Mouse (Mus musculus) heart, postnatal 10 days (tissue): ENCODE measurements around the gene Mast2. TPM values are rescaled to one million over a fixed set of nuclear protein-coding genes. Genes with fewer than 3 reads are reported as not detected.

Experiments
- DNase-seq, 2 experiments: peaks; one replicate each; pipeline ENCODE4 v3.0.0; 2021
- intact Hi-C: fragments of 180-260 bp; cut with DNase I; formaldehyde crosslinking; loops from one replicate; pipeline ENCODE4 v1.15.1; 2025
- total RNA-seq, 2 experiments: library from RNA; stranded (reverse); gene quantifications; 2 replicates each; pipeline ENCODE4 v1.2.3; 2021

Gene Mast2
- total RNA-seq, 2 experiments from 2014 or later = 90.2 to 97.5 TPM

GRCm38 (mm10) chr4:116412993-116413392, 51.0 kb downstream of the Mast2 start:
- DNase-seq = no peak
- intact Hi-C loops = no loop called here

GRCm38 (mm10) chr4:116411401-116411800, 52.6 kb downstream of the Mast2 start:
- no peak for DNase-seq
- intact Hi-C loops = no loop called here

- intact Hi-C loops = no loop called here
- no peak for DNase-seq
Observed at GRCm38 (mm10) chr4:116406668-116407067, 57.3 kb downstream of the Mast2 start.

- DNase-seq = peak in 1 of 2 experiments; percentile 8
- intact Hi-C loops = loop anchor here (2.0 kb wide), 1 partner anchor 63 kb away; no protein-coding TSS in a partner anchor
Observed at GRCm38 (mm10) chr4:116405955-116406351, 58.0 kb downstream of the Mast2 start.

- no peak for DNase-seq
- intact Hi-C loops = loop anchor here (2.0 kb wide), 1 partner anchor 63 kb away; no protein-coding TSS in a partner anchor
Observed at GRCm38 (mm10) chr4:116405276-116405954, 58.6 kb downstream of the Mast2 start.

GRCm38 (mm10) chr4:116403884-116404283, 60.1 kb downstream of the Mast2 start:
- peak; percentile 28 to 40 for DNase-seq
- intact Hi-C loops = loop anchor here (2.0 kb wide), 1 partner anchor 61 kb away; no protein-coding TSS in a partner anchor

GRCm38 (mm10) chr4:116402708-116403107, 61.3 kb downstream of the Mast2 start:
- DNase-seq = no peak
- intact Hi-C loops = no loop called here

GRCm38 (mm10) chr4:116398051-116398450, 65.9 kb downstream of the Mast2 start:
- intact Hi-C loops = no loop called here
- no peak for DNase-seq

GRCm38 (mm10) chr4:116377973-116378667, 85.9 kb downstream of the Mast2 start:
- intact Hi-C loops = no loop called here
- DNase-seq = peak; percentile 72 to 73

- intact Hi-C loops = no loop called here
- peak; percentile 86 to 89 for DNase-seq
Observed at GRCm38 (mm10) chr4:116371676-116372075, 92.3 kb downstream of the Mast2 start.

GRCm38 (mm10) chr4:116358099-116358498, 105.9 kb downstream of the Mast2 start:
- intact Hi-C loops = no loop called here
- no peak for DNase-seq

- DNase-seq = no peak
- intact Hi-C loops = no loop called here
Observed at GRCm38 (mm10) chr4:116352919-116353318, 111.1 kb downstream of the Mast2 start.

- no peak for DNase-seq
- intact Hi-C loops = no loop called here
Observed at GRCm38 (mm10) chr4:116352496-116352895, 111.5 kb downstream of the Mast2 start.

- DNase-seq = peak; percentile 68 to 80
- intact Hi-C loops = loop anchor here (2.0 to 5.0 kb wide), 4 partner anchors 63 to 190 kb away; partner anchors contain the start of gene Mast2
Observed at GRCm38 (mm10) chr4:116342119-116342518, 121.9 kb downstream of the Mast2 start.

GRCm38 (mm10) chr4:116336294-116336693, 127.7 kb downstream of the Mast2 start:
- intact Hi-C loops = loop anchor here (5.0 kb wide), 1 partner anchor 169 kb away; the partner anchor contains the start of gene Tspan1
- DNase-seq = no peak

- intact Hi-C loops = no loop called here
Observed at GRCm38 (mm10) chr4:116329256-116329655, 134.7 kb downstream of the Mast2 start.

GRCm38 (mm10) chr4:116322127-116322526, 141.9 kb downstream of the Mast2 start:
- peak; percentile 65 to 69 for DNase-seq
- intact Hi-C loops = no loop called here

More at GRCm38 (mm10) chr4:116329256-116329655, 134.7 kb downstream of the Mast2 start:
- DNase-seq = no peak

GRCm38 (mm10) chr4:116317575-116317974, 146.4 kb downstream of the Mast2 start:
- intact Hi-C loops = no loop called here
- DNase-seq = no peak

GRCm38 (mm10) chr4:116304551-116304950, 159.4 kb downstream of the Mast2 start:
- intact Hi-C loops = no loop called here
- no peak for DNase-seq

GRCm38 (mm10) chr4:116300878-116301355, 163.1 kb downstream of the Mast2 start:
- peak; percentile 50 to 56 for DNase-seq
- intact Hi-C loops = no loop called here

- intact Hi-C loops = no loop called here
Observed at GRCm38 (mm10) chr4:116293296-116293695, 170.7 kb downstream of the Mast2 start.

GRCm38 (mm10) chr4:116291561-116291960, 172.4 kb downstream of the Mast2 start:
- no peak for DNase-seq
- intact Hi-C loops = no loop called here

More at GRCm38 (mm10) chr4:116293296-116293695, 170.7 kb downstream of the Mast2 start:
- no peak for DNase-seq
